Mouse (Mus musculus): ENCODE data around the gene Gm7361.
"Not testable (repeated sequence)": the region's sequence is repeated elsewhere in the genome, so short reads cannot be mapped to it uniquely, and the experiment has no call there.

Gene Gm7361

DNA sequence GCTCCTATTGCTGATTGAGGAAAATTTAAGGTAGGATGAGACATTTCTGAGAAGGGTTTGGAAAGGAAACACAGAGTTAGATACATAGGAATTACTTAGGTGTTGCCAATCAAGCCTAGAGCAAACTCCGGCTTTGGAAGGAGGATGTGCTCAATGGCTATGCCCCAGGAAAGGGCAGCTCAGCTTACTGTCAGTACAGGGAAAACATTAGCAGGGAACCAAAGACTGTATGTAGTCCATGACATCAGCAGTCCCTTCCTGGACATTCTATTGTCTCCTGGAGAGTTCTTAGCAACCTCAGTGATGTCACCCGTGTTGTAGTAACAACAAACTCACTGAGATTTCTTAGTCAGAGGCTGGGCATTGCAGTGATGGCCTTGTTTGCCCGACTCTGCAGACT is at the start of gene Gm7361:
Gene Gm7361, plus strand, starts transcription at position 301 of the 400 bp plus-strand sequence.
- not testable (repeated sequence) for DNase-seq (ENCODE audit: low spot score)

DNA sequence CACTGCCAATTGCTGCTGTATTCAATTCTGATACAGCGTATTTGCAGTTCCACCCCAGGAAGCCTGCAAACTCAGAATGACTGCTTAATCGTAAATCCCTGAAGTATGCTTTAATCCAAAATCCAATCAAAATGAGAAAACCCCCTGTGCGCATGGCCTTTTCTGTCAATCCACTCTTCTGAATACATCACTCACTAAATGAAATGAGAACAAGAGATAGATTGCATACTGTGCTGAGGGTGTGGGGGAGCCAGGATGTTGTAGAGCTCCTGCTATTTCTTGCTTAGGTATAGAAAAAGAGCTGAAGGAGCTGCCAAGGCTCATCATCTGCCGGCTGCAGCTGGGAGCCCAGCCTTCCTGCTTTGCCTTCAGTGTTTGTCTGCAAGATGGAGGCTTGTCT is 46.5 kb upstream of the Gm7361 start:
- DNase-seq (ENCODE audit: low spot score): no peak

DNA sequence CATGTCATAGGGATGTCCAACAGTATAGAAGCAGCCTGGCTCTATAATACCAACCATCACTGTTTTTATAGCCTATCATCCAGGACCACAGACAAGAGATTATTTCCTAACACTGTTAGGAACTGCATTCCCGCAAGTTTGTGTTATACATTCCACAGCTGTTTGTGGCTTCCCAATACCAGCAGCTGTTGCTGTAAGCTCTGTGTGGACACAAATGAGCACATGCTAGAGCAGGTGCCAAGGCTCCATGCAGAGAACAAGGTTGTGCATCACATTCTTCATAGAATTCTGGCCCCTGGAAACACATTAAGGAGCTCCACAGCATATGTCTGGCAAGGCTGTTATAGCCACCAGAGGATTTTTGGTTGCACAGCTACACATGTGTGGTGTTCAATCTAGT is 35.4 kb upstream of the Gm7361 start:
- no peak for DNase-seq (ENCODE audit: low spot score)

DNA sequence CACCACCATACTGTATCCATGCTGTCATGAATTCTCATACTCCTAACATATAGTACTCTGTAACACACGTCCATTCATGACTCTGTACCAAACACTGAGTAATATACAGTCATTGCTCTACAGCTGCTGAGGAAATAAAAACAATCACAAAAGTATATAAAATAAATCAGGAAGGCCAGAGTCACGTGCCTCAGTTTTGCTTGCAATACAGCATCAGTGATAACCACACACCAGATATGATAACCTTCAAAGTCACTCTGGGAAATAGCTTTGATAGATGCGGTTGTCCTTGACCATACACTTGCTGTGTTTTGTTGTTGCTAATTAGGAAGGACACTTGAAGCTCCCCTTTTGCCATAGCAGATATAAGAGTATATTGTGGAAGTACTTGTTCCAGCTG is 9.2 kb downstream of the Gm7361 start:
- DNase-seq (ENCODE audit: low spot score): peak; percentile 68

DNA sequence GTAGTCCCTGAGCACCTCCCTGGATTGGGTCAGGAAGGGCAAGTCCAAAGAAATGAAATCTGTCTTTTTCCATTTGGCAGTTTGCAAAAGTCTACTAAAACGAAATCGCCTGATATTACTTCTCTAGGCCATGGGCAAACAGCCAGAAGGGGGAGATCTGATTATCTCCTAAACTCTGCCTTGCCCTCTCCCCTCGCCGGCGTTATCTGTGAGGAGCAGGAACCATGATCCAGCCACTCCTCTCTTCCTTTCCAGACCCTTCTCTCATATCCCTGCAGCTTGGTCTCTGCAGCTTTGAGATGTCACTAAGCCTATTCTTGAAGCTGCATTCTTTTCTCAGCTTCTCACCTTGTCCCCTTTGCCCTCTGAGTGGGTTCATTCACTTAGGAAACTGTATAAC is 22.9 kb downstream of the Gm7361 start:
- peak; percentile 9 for DNase-seq (ENCODE audit: low spot score)

DNA sequence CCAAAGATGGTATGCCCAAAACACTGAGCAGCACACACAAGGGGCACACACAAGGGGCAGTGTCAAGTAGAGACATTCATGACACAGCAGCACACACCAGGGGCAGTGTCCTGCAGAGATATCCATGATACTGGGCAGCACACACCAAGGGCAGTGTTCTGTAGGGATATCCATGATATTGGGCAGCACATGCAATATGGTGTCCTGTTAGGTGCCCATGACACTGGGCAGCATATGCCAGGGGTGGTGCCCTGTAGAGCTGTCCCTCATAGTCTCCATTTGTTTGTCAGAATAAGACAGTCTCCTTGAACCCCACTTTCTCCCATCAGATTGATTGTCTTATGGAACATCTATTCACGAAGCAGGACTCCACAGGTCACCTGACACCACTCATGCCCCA is 24.2 kb downstream of the Gm7361 start:
- DNase-seq (ENCODE audit: low spot score): no peak

DNA sequence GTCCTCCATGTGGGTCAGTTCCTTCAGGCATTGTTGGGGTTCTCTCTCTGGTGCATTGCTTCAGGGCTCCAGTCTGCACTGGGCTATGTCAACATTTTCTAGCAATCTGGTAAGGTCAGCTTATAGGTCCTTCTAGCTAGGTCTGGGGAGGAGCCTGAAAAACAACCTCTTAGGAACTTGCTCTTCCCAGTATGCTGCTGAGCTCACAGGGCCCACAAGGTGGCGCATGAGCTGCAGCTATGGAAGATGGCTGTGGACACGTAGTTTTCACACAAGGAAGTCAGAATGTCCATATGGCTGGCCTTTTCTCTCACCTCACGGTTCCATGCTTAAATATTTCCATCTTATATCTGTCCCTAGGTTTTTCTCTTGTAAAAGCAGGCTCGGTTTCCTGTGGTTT is 24.8 kb downstream of the Gm7361 start:
- peak; percentile 54 for DNase-seq (ENCODE audit: low spot score)

DNA sequence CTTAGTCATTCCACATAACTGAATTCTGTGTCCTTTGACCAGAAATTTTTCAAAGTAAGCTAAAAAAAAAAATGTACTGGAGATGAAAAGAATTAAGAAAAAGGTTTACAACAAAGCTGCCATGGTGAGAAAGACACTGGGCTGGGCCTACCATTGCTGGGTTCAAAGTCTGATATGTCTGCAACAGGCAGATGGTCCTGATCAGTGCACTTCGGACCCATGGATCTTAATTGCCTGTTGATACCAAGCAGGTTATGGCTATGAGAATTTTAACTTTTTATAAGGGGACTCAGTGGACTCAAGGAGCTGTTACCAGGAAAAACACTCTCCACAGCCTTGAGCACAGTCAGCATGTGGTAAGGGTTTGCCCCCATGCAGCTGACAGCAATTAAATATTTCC is 25.9 kb downstream of the Gm7361 start:
- no peak for DNase-seq (ENCODE audit: low spot score)

DNA sequence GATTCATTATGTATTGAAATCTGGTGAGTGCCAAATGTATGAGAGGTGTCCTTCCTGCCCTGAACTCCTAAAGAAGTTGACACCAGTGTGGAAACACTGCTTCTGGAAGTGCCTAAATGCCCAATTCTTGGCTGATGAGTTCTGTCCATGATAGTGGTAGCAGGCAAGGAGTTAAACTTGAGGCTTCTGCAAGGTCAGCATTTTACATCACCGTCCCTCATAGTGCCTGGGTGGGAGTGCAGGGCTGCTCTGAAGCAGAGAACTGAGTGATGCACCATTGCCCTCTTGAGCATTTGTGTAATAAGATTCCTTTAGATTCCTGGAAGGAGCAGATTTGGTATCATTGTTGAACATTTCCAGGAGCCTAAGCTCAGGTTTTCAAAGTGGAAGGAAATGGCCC is 34.1 kb downstream of the Gm7361 start:
- DNase-seq (ENCODE audit: low spot score): no peak

DNA sequence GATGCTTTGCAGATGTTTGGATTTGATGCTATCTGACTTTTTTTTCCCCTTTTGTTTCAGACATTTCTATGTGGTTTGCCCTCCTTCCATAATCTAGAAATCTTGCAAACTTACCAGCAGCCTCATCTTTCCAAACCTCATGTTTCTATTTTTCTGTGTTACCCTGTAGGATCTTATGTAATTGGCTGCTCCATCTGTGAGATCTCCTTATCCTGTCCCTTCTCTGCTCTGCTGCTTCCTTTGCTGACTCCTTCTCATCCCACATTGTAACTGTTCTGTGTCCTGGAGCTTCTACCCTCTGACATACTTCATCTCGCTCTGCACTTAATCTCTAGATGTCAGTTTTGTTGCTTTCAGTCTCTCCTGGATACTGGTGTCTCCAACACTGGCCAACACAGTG is 35.8 kb downstream of the Gm7361 start:
- DNase-seq (ENCODE audit: low spot score): no peak

Measured in ovary, adult 18-20 months (tissue).